Mouse (Mus musculus): ENCODE data around the gene Bnip1. TPM values are rescaled to one million over a fixed set of nuclear protein-coding genes. Genes with fewer than 3 reads are reported as not detected.

The Bnip1 gene
- polyA plus RNA-seq, 1 experiment from 2014 or later, result 31.0 TPM

GRCm38 (mm10) chr17:26781610-26782043 lies 761 bp downstream of the Bnip1 start:
- peak overlapping the region; percentile 87 for H3K4me2 ChIP-seq
- H3K4me1 ChIP-seq, result peaks cover 58% of the 10 kb centered on the region
- H3K27me3 ChIP-seq (replicated peaks), result no peaks in the 10 kb centered on the region
- peak overlapping the region; percentile 81 for H3K9ac ChIP-seq
- ATAC-seq, result peak; percentile 56
- peak overlapping the region; percentile 71 for H3K4me3 ChIP-seq
- H3K27ac ChIP-seq, result peak overlapping the region; percentile 88
- 14% methylated on average over 5 of the region's 5 CpGs for WGBS (ENCODE audit: insufficient replicate concordance)
- peaks cover 33% of the 10 kb centered on the region for H3K36me3 ChIP-seq
- no peaks in the 10 kb centered on the region for H3K9me3 ChIP-seq (replicated peaks)

GRCm38 (mm10) chr17:26784525-26784924 lies 3.7 kb downstream of the Bnip1 start:
- Histone ChIP-seq H3K36me3 (peaks cover 58% of the 10 kb centered on the region), H3K4me2 (peak overlapping the region; percentile 13; the same call in 1 of the 2 replicates), H3K4me1 (peaks cover 47% of the 10 kb centered on the region), H3K4me3 (no peak overlapping the region), H3K27me3 (replicated peaks) (no peaks in the 10 kb centered on the region), H3K9ac (no peak overlapping the region), H3K27ac (peak overlapping the region; percentile 70), H3K9me3 (replicated peaks) (no peaks in the 10 kb centered on the region)
- WGBS (ENCODE audit: insufficient replicate concordance), result 67% methylated on average over 8 of the region's 8 CpGs
- peak; percentile 46; the same call in 1 of the 2 replicates for ATAC-seq

- H3K4me3 ChIP-seq, result no peak overlapping the region
- H3K27ac ChIP-seq, result no peak overlapping the region
- no peak for ATAC-seq
- H3K4me2 ChIP-seq, result no peak overlapping the region
- 74% methylated on average over 7 of the region's 7 CpGs for WGBS (ENCODE audit: insufficient replicate concordance)
- peaks cover 79% of the 10 kb centered on the region for H3K36me3 ChIP-seq
- no peak overlapping the region for H3K9ac ChIP-seq
- H3K4me1 ChIP-seq, result peaks cover 30% of the 10 kb centered on the region
- H3K9me3 ChIP-seq (replicated peaks), result no peaks in the 10 kb centered on the region
- no peaks in the 10 kb centered on the region for H3K27me3 ChIP-seq (replicated peaks)
Measured at GRCm38 (mm10) chr17:26786586-26786985, 5.7 kb downstream of the Bnip1 start.

- Histone ChIP-seq H3K4me1 (peaks cover 18% of the 10 kb centered on the region), H3K9ac (no peak overlapping the region), H3K4me3 (no peak overlapping the region), H3K27ac (no peak overlapping the region), H3K4me2 (no peak overlapping the region), H3K9me3 (replicated peaks) (no peaks in the 10 kb centered on the region), H3K27me3 (replicated peaks) (no peaks in the 10 kb centered on the region), H3K36me3 (peaks cover 88% of the 10 kb centered on the region)
- 84% methylated on average over 8 of the region's 8 CpGs for WGBS (ENCODE audit: insufficient replicate concordance)
- no peak for ATAC-seq
Measured at GRCm38 (mm10) chr17:26788986-26789385, 8.1 kb downstream of the Bnip1 start.

GRCm38 (mm10) chr17:26789460-26790268 lies 8.8 kb downstream of the Bnip1 start:
- no peak for ATAC-seq
- no peak overlapping the region for H3K27ac ChIP-seq
- H3K9me3 ChIP-seq (replicated peaks), result no peaks in the 10 kb centered on the region
- no peaks in the 10 kb centered on the region for H3K27me3 ChIP-seq (replicated peaks)
- H3K4me3 ChIP-seq, result no peak overlapping the region
- no peak overlapping the region for H3K9ac ChIP-seq
- no peak overlapping the region for H3K4me2 ChIP-seq
- 86% methylated on average over 8 of the region's 8 CpGs for WGBS (ENCODE audit: insufficient replicate concordance)
- peaks cover 11% of the 10 kb centered on the region for H3K4me1 ChIP-seq
- H3K36me3 ChIP-seq, result peaks cover 81% of the 10 kb centered on the region

- no peak for ATAC-seq
Measured at GRCm38 (mm10) chr17:26790269-26791214, 9.7 kb downstream of the Bnip1 start.

GRCm38 (mm10) chr17:26791580-26791979 lies 10.7 kb downstream of the Bnip1 start:
- no peak overlapping the region for H3K27ac ChIP-seq
- H3K36me3 ChIP-seq, result peaks cover 65% of the 10 kb centered on the region
- no peak overlapping the region for H3K9ac ChIP-seq
- WGBS (ENCODE audit: insufficient replicate concordance), result 69% methylated on average over 7 of the region's 7 CpGs
- peaks cover under 1% of the 10 kb centered on the region; the same call in 1 of the 2 replicates for H3K4me1 ChIP-seq
- H3K4me2 ChIP-seq, result no peak overlapping the region
- no peak overlapping the region for H3K4me3 ChIP-seq
- ATAC-seq, result no peak
- peaks cover 4% of the 10 kb centered on the region; the same call in 1 of the 2 replicates for H3K27me3 ChIP-seq (replicated peaks)
- H3K9me3 ChIP-seq (replicated peaks), result no peaks in the 10 kb centered on the region

More at GRCm38 (mm10) chr17:26790269-26791214, 9.7 kb downstream of the Bnip1 start:
- Histone ChIP-seq H3K4me3 (no peak overlapping the region), H3K4me2 (no peak overlapping the region), H3K27ac (no peak overlapping the region), H3K9me3 (replicated peaks) (no peaks in the 10 kb centered on the region), H3K36me3 (peaks cover 72% of the 10 kb centered on the region), H3K9ac (no peak overlapping the region), H3K27me3 (replicated peaks) (no peaks in the 10 kb centered on the region), H3K4me1 (peaks cover 5% of the 10 kb centered on the region; the same call in 1 of the 2 replicates)
- 79% methylated on average over 11 of the region's 11 CpGs for WGBS (ENCODE audit: insufficient replicate concordance)

- Histone ChIP-seq H3K27ac (no peak overlapping the region), H3K27me3 (replicated peaks) (peaks cover 4% of the 10 kb centered on the region; the same call in 1 of the 2 replicates), H3K4me2 (no peak overlapping the region), H3K4me1 (no peaks in the 10 kb centered on the region), H3K4me3 (no peak overlapping the region), H3K9me3 (replicated peaks) (no peaks in the 10 kb centered on the region), H3K36me3 (peaks cover 60% of the 10 kb centered on the region), H3K9ac (no peak overlapping the region)
- ATAC-seq, result no peak
- 85% methylated on average over 15 of the region's 15 CpGs for WGBS (ENCODE audit: insufficient replicate concordance)
Measured at GRCm38 (mm10) chr17:26792096-26792495, 11.2 kb downstream of the Bnip1 start.

- Histone ChIP-seq H3K4me3 (no peak overlapping the region), H3K9me3 (replicated peaks) (no peaks in the 10 kb centered on the region), H3K27me3 (replicated peaks) (peaks cover 11% of the 10 kb centered on the region; the same call in 1 of the 2 replicates), H3K36me3 (peaks cover 52% of the 10 kb centered on the region), H3K4me1 (no peaks in the 10 kb centered on the region), H3K27ac (no peak overlapping the region), H3K4me2 (no peak overlapping the region), H3K9ac (no peak overlapping the region)
- whole genome bisulfite sequencing (ENCODE audit: insufficient replicate concordance), result 70% methylated on average over 5 of the region's 5 CpGs
- ATAC-seq, result 0 out of 2 replicates have a peak, but pooled peaks have one; percentile 32
Measured at GRCm38 (mm10) chr17:26793068-26793765, 12.4 kb downstream of the Bnip1 start.

- 20% methylated on average over 3 of the region's 3 CpGs for WGBS (ENCODE audit: insufficient replicate concordance)
- H3K4me3 ChIP-seq, result no peak overlapping the region
- H3K27me3 ChIP-seq (replicated peaks), result peaks cover 16% of the 10 kb centered on the region
- no peaks in the 10 kb centered on the region for H3K9me3 ChIP-seq (replicated peaks)
- H3K36me3 ChIP-seq, result peaks cover 37% of the 10 kb centered on the region
- H3K9ac ChIP-seq, result no peak overlapping the region
- no peak overlapping the region for H3K4me2 ChIP-seq
- no peaks in the 10 kb centered on the region for H3K4me1 ChIP-seq
- ATAC-seq, result no peak
- H3K27ac ChIP-seq, result no peak overlapping the region
Measured at GRCm38 (mm10) chr17:26794744-26795143, 13.9 kb downstream of the Bnip1 start.

- Histone ChIP-seq H3K27ac (no peak overlapping the region), H3K9ac (no peak overlapping the region), H3K4me2 (no peak overlapping the region), H3K4me1 (no peaks in the 10 kb centered on the region), H3K27me3 (replicated peaks) (peaks cover 19% of the 10 kb centered on the region), H3K9me3 (replicated peaks) (no peaks in the 10 kb centered on the region), H3K36me3 (peaks cover 31% of the 10 kb centered on the region), H3K4me3 (no peak overlapping the region)
- ATAC-seq, result no peak
- 60% methylated on average over 7 of the region's 7 CpGs for WGBS (ENCODE audit: insufficient replicate concordance)
Measured at GRCm38 (mm10) chr17:26795386-26795785, 14.5 kb downstream of the Bnip1 start.
